Mouse (Mus musculus) liver, embryonic 16.5 days (tissue): ENCODE results near the gene Rxra. TPM values are rescaled to one million over a fixed set of nuclear protein-coding genes. Genes with fewer than 3 reads are reported as not detected.
A peak's percentile ranks its signal among the peaks of the same experiment; 100 is the strongest.

ENCODE experiments used
- ATAC-seq: fragments of 200-750 bp; cut with Nextera tagmentation; 2 replicates; pipeline ENCODE4 v1.8.0; 2017; ENCODE audit warnings: low read depth, mild to moderate bottlenecking, moderate number of reproducible peaks, moderate library complexity
- H3K27ac ChIP-seq: fragments of 300-500 bp; sonication (generic); 2 replicates; pipeline ENCODE4 v1.5.1; 2014; ENCODE audit warnings: mild to moderate bottlenecking, low read length
- H3K27me3 ChIP-seq: fragments of 300-500 bp; sonication (generic); 2 replicates; pipeline ENCODE4 v1.6.1; 2014; ENCODE audit warnings: low read depth, low read length, mixed read lengths; ENCODE audit not compliant: control insufficient read depth, insufficient read depth
- H3K36me3 ChIP-seq: fragments of 300-500 bp; sonication (generic); 2 replicates; pipeline ENCODE4 v1.6.1; 2014; ENCODE audit warnings: mild to moderate bottlenecking; ENCODE audit not compliant: control insufficient read depth, insufficient read depth
- H3K4me1 ChIP-seq: fragments of 300-500 bp; sonication (generic); 2 replicates; pipeline ENCODE4 v1.6.1; 2014; ENCODE audit warnings: low read depth, low read length, mixed read lengths; ENCODE audit not compliant: control insufficient read depth
- H3K4me2 ChIP-seq: fragments of 300-500 bp; sonication (generic); 2 replicates; pipeline ENCODE4 v1.6.1; 2014; ENCODE audit warnings: low read depth, low read length, mixed read lengths
- H3K4me3 ChIP-seq: fragments of 300-500 bp; sonication (generic); 2 replicates; pipeline ENCODE4 v1.5.1; 2014; ENCODE audit warnings: low read depth, mild to moderate bottlenecking, low read length
- H3K9ac ChIP-seq: fragments of 300-500 bp; sonication (generic); 2 replicates; pipeline ENCODE4 v1.6.1; 2014; ENCODE audit warnings: low read depth, low read length
- H3K9me3 ChIP-seq: fragments of 300-500 bp; sonication (generic); replicated peaks from 2 replicates; pipeline ENCODE4 v1.6.1; 2016; ENCODE audit warnings: low read length; ENCODE audit not compliant: control insufficient read depth
- WGBS: fragments of 180-500 bp; shearing (Covaris S2); extraction: QIAGEN DNeasy Blood & Tissue Kit; methylation state at CpG from one replicate; pipeline ENCODE4 v1.1.7; 2014; ENCODE audit not compliant: insufficient replicate concordance; 5-methylcytosine and 5-hydroxymethylcytosine counted together
- polyA plus RNA-seq: library from polyadenylated mRNA; unstranded; fragments of >200 nt; fragmentation: Nextera tagmentation; extraction: Ambion mirVana; gene quantifications from 2 replicates; pipeline ENCODE4 v1.2.1, GENCODE M21; 2015

Rxra gene
- polyA plus RNA-seq, 1 experiment from 2014 or later, result 5.5 TPM

DNA sequence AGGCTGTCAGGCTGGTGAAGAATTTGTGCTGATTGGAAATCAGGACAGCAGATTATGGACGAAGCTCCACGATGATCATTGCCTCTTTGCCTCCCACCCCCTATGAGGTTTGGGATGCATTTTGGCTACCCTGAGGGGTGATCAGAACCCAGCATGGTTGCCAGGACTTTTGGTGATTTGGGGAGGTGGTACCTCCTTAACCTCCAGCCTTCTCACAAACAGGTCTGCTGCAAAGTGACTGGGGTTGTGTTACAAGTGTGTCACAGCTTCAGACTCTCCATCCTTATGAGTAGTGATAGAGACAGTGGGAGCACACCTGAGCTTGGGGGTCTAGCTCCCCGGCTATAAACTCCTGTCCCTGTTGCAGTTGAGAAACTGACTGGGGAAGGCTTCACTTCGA is 2.1 kb downstream of the Rxra start:
- H3K4me2 ChIP-seq, result peak overlapping the region; percentile 86
- peaks cover 8% of the 10 kb centered on the region; the same call in 1 of the 2 replicates for H3K27me3 ChIP-seq
- H3K27ac ChIP-seq, result peak overlapping the region; percentile 74; the same call in 1 of the 2 replicates
- ATAC-seq, result no peak
- 43% methylated on average over 4 of the region's 4 CpGs for WGBS
- H3K36me3 ChIP-seq, result no peaks in the 10 kb centered on the region
- peaks cover 37% of the 10 kb centered on the region for H3K4me1 ChIP-seq
- H3K9me3 ChIP-seq, result no peaks in the 10 kb centered on the region
- H3K4me3 ChIP-seq, result peak overlapping the region; percentile 74
- peak overlapping the region; percentile 65 for H3K9ac ChIP-seq

DNA sequence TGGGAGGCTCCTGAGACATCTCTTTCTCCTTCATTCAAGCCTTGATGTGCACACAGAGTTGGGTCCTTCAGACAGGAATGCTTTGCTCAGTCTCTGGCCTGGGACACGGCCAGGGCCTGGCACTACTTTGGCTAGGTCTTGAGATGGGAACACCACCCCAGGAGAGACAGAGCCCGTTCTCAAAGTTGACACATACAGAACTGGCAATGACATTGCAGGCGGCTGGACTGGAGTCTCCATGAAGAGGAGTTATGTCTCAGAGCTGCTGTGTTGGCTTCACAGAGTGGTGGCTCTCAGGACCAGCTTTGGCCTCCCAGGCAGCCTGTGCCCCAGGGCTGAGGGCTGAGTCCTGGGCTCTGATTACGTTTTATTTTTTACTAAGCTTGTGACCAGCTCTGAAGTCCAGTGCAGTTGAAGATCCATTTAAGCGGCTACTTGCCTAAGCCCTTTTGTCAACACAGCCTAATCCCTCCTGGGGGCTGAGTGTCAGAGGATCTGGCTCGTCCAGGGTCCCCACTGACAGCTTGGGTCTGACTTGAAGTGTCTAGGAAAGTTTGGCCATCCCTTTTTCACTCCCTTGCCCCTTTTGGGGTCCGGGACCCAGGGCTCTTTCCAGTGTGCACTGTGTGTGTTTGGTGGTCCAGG is 2.7 kb downstream of the Rxra start:
- Histone ChIP-seq H3K27me3 (peaks cover 8% of the 10 kb centered on the region; the same call in 1 of the 2 replicates), H3K9ac (peak overlapping the region; percentile 44), H3K4me1 (peaks cover 42% of the 10 kb centered on the region), H3K27ac (peak overlapping the region; percentile 71), H3K9me3 (no peaks in the 10 kb centered on the region), H3K4me3 (peak overlapping the region; percentile 74), H3K4me2 (peak overlapping the region; percentile 86), H3K36me3 (no peaks in the 10 kb centered on the region)
- 58% methylated on average over 7 of the region's 7 CpGs for whole genome bisulfite sequencing
- ATAC-seq, result no peak

DNA sequence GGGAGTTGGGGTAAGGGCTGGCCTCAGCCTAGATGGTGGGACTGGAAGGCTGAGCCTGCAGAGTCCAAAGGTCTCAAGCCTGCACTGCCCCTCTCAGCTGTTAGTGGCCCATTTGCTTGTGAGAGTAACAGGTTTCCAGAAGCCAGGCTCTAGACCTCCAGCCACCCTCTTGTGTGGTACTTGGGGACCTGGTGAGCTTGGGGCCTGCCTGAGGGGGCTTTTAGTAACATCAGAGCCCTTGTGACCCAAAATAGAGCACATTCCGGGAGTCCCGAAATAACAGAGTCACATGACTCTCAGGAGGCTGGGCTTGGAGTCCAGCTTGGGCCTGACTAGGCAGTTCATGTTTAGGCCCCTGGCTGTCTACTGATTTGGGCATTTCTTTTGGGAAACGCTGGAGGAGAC is 3.4 kb downstream of the Rxra start:
- Histone ChIP-seq H3K9ac (peak overlapping the region; percentile 44), H3K27ac (peak overlapping the region; percentile 71), H3K27me3 (peaks cover 8% of the 10 kb centered on the region; the same call in 1 of the 2 replicates), H3K4me3 (peak overlapping the region; percentile 74), H3K9me3 (no peaks in the 10 kb centered on the region), H3K36me3 (no peaks in the 10 kb centered on the region), H3K4me2 (peak overlapping the region; percentile 86), H3K4me1 (peaks cover 47% of the 10 kb centered on the region)
- peak; percentile 25; the same call in 1 of the 2 replicates for ATAC-seq
- 50% methylated on average over 3 of the region's 3 CpGs for WGBS

DNA sequence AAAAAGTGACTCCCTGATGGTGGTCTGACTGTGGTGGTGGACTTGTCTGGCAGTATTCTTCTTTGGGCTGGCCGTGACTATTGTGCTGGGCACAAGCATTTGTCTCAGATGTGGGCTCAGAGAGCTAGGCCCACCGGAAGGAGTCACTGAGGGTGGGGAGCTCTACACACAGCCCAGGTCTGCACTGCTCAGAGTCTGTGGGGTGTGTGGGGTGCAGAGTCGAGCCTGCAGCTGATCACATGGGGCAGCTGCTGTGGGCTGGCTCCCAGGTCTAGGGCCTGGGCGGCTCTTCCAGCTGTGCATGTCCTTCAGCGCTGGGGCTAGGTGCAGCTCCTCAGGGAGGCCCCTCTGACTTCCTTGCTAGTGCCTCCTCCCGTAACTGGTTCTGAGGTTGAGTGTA is 3.8 kb downstream of the Rxra start:
- Histone ChIP-seq H3K27me3 (peaks cover 8% of the 10 kb centered on the region; the same call in 1 of the 2 replicates), H3K9ac (peak overlapping the region; percentile 13; the same call in 1 of the 2 replicates), H3K4me3 (no peak overlapping the region), H3K36me3 (no peaks in the 10 kb centered on the region), H3K9me3 (no peaks in the 10 kb centered on the region), H3K27ac (peak overlapping the region; percentile 42), H3K4me2 (peak overlapping the region; percentile 86), H3K4me1 (peaks cover 47% of the 10 kb centered on the region)
- 0 out of 2 replicates have a peak, but pooled peaks have one; percentile 19 for ATAC-seq
- 41% methylated on average over 6 of the region's 6 CpGs for WGBS

DNA sequence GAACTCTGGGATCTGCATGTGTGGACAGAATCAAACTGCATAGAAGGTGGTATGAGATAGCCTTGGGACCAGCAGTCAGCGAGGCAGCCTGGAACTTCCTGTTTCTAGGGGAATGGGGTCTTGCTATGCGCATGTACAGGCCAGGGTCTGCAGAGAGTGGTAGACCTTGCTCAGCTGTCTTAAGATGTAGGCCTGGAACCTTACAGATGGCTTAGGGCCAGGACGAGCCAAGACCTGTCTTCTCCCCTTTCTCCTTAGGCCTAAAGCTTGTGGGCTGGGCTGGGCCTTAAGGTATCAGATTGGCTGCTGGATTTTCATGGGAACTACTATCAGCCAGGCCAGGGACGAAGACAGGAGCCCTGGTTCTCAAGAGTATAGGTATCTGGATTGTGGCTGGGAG is 4.4 kb downstream of the Rxra start:
- H3K4me3 ChIP-seq, result no peak overlapping the region
- H3K36me3 ChIP-seq, result no peaks in the 10 kb centered on the region
- 52% methylated on average over 4 of the region's 4 CpGs for WGBS
- peak overlapping the region; percentile 13; the same call in 1 of the 2 replicates for H3K9ac ChIP-seq
- H3K27ac ChIP-seq, result peak overlapping the region; percentile 42; the same call in 1 of the 2 replicates
- peaks cover 42% of the 10 kb centered on the region for H3K4me1 ChIP-seq
- H3K27me3 ChIP-seq, result peaks cover 8% of the 10 kb centered on the region; the same call in 1 of the 2 replicates
- H3K4me2 ChIP-seq, result peak overlapping the region; percentile 86; the same call in 1 of the 2 replicates
- no peaks in the 10 kb centered on the region for H3K9me3 ChIP-seq
- ATAC-seq, result no peak

DNA sequence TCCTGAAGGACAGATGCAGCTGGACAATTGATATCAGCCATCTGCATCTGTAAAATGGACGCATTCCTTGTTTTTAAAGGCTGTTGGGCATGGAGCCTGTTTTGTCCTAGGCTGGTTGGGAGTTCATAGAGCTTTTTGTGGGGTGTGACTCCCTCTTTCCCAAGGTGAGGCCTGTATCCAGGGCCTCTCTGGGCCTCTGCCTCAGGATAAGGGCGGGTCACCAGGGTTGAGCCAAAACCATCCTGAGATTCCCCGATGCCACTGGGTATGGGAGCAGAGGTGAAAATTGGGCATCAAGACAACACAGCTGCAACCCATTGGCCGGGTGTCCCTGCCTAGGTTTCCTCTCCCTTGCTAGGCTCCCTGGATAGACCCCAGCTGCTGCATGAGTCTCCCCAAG is 5.2 kb downstream of the Rxra start:
- Histone ChIP-seq H3K27ac (no peak overlapping the region), H3K9me3 (no peaks in the 10 kb centered on the region), H3K4me1 (peaks cover 36% of the 10 kb centered on the region), H3K4me3 (no peak overlapping the region), H3K36me3 (no peaks in the 10 kb centered on the region), H3K9ac (no peak overlapping the region), H3K4me2 (no peak overlapping the region), H3K27me3 (peaks cover 4% of the 10 kb centered on the region; the same call in 1 of the 2 replicates)
- 70% methylated on average over 4 of the region's 4 CpGs for WGBS
- ATAC-seq, result no peak

DNA sequence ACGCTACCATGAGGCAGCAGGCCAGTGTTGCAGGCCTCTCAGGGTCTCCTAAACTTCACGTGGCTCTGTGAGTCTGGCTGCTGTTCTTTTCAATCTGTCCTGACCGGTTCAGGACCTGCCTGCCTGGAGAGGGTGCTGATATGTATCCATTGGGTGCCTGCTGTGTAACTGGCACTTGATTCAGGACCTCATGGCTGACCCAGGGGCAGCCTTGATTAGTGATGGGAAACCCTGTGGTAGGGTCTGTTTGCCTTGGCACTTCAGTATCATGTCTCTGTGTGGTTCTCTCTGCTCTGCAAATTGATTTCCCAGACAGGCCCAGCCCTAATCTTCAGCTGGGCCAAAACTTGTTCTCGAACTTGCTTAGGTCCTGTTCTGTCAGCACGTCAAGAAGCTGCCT is 5.9 kb downstream of the Rxra start:
- Histone ChIP-seq H3K9ac (no peak overlapping the region), H3K9me3 (no peaks in the 10 kb centered on the region), H3K36me3 (no peaks in the 10 kb centered on the region), H3K27me3 (no peaks in the 10 kb centered on the region), H3K27ac (no peak overlapping the region), H3K4me3 (no peak overlapping the region), H3K4me1 (peaks cover 36% of the 10 kb centered on the region), H3K4me2 (no peak overlapping the region)
- WGBS, result 70% methylated on average over 5 of the region's 5 CpGs
- no peak for ATAC-seq

DNA sequence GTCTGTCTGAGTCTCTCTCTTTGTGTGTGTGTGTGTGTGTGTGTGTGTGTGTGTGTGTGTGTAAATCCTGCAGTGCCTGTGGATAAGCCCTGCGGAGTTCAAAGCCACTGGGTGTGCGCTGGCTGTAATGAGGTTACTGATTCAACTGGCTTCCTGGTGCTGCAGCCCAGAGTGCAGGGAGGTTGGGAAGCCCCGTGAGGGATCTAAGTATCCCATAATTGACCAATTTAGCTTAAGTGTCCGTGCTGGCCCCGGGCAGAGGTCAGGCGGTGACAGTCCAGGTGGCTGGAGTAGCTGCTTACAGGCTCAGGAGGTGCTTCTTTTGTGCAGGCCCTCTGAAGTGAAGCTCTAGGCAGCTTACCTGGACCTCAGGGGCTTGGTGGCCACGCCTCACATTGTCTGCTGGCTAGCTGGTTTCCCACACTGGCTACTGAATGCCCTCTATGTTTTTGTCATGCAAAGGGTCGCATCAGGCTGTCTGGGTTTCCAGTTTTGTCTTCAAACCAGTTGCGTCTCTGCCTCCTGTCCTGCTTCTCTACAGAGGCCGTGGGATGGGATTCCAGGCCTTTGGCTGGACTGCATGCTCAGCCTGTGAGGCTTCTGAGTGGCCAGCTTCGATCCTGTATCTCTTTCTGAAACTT is 7.9 kb downstream of the Rxra start:
- Histone ChIP-seq H3K4me1 (peaks cover 34% of the 10 kb centered on the region), H3K36me3 (no peaks in the 10 kb centered on the region), H3K27ac (no peak overlapping the region), H3K4me2 (no peak overlapping the region), H3K4me3 (no peak overlapping the region), H3K9ac (no peak overlapping the region), H3K9me3 (no peaks in the 10 kb centered on the region), H3K27me3 (no peaks in the 10 kb centered on the region)
- WGBS, result 61% methylated on average over 11 of the region's 11 CpGs
- no peak for ATAC-seq

DNA sequence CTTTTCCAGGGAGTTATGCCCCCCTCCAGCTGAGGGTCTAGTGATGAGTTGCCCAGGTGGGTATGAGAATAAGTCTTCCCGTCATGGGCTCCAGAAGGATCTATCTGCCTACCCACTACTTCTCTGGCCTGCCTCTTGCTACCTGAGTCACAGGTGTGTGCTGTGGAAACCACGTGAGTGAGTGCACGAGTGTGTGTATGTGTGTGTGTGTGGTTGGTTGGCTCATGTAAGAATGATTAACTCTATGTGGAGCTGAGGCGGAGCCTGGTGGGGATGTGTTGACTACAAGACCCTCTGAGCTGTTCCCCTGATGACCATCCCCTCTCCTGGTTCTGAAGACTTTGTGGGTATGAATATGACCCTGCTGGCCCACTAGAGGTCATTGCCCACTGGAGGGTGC is 9.7 kb downstream of the Rxra start:
- Histone ChIP-seq H3K36me3 (no peaks in the 10 kb centered on the region), H3K9me3 (no peaks in the 10 kb centered on the region), H3K4me1 (peaks cover 20% of the 10 kb centered on the region), H3K9ac (no peak overlapping the region), H3K4me2 (no peak overlapping the region), H3K27me3 (no peaks in the 10 kb centered on the region), H3K4me3 (no peak overlapping the region), H3K27ac (no peak overlapping the region)
- ATAC-seq, result no peak
- 63% methylated on average over 4 of the region's 4 CpGs for WGBS
